Mouse (Mus musculus) brown adipose tissue, adult 24 weeks (tissue): ENCODE measurements around the gene Ndp. TPM values are rescaled to one million over a fixed set of nuclear protein-coding genes. Genes with fewer than 3 reads are reported as not detected.

ENCODE experiments used
- H3K27ac ChIP-seq: fragments of 200-500 bp; replicated peaks from 2 replicates; pipeline ENCODE4 v1.5.1; 2012; ENCODE audit warnings: low read depth, mild to moderate bottlenecking, low read length
- H3K4me1 ChIP-seq: fragments of 200-500 bp; 2 replicates; pipeline ENCODE4 v1.6.1; 2012; ENCODE audit warnings: low read length, mixed read lengths; ENCODE audit not compliant: control insufficient read depth, insufficient read depth, insufficient read length
- H3K4me3 ChIP-seq: fragments of 200-500 bp; 2 replicates; pipeline ENCODE4 v1.5.1; 2012; ENCODE audit warnings: low read depth, mild to moderate bottlenecking, low read length, moderate library complexity; ENCODE audit not compliant: insufficient read depth
- polyA plus RNA-seq: library from polyadenylated mRNA; stranded (reverse); fragments of >200 nt; gene quantifications from 2 replicates; pipeline ENCODE4 v1.2.4, GENCODE M21; 2012; ENCODE audit not compliant: missing spikeins, insufficient read depth, insufficient read length

Gene Ndp
- polyA plus RNA-seq, result not detected in 2 replicates

GRCm38 (mm10) chrX:16911241-16911873, at the start of gene Ndp:
Gene Ndp, minus strand, starts transcription at chrX:16911774.
- H3K27ac ChIP-seq, result no peak within 1 kb of the TSS
- H3K4me3 ChIP-seq, result no peak within 1 kb of the TSS
- no peaks in the 10 kb centered on the region for H3K4me1 ChIP-seq

- Histone ChIP-seq H3K27ac (no peak overlapping the region), H3K4me1 (no peaks in the 10 kb centered on the region), H3K4me3 (no peak overlapping the region)
Measured at GRCm38 (mm10) chrX:16954767-16955166, 43.2 kb upstream of the Ndp start.

DNA sequence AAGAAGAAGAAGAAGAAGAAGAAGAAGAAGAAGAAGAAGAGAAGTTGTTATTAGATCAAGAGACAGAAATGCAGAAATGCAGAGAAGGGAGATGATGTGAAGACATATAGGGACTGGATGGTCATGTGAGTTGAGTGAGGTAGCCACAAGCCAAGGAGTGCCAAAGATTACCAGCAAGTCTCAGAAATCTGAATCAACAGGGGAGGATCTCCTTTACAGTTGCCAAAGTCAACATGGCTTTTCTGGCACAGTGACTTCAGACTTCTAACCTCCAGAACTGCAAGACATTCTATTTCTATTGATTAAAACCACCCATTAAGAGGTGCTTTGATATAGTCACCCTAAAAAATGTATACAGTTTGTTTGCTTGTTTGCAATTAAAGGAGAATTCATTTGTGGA, 6.4 kb upstream of the Ndp start:
- H3K27ac ChIP-seq, result no peak overlapping the region
- H3K4me1 ChIP-seq, result no peaks in the 10 kb centered on the region
- no peak overlapping the region for H3K4me3 ChIP-seq

DNA sequence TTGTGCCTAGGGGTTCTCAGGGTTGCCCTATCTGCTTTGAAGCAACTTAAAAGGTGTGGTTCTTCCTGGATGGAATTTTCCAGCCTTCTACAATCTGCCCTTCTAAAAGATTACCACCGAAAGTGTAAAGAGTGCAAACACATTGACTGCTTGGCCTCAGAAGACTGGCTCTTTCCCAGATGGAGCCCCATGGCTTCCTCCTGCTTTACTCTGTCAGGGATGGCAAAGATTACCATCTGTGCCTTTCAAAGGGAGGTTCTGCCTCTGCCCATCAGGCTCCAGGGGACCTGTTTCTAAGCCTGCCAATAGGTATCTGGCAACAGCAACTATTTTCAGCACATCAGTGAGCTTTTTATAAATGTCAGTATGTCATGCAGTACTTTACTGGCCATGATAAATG, 1.5 kb upstream of the Ndp start:
- Histone ChIP-seq H3K4me3 (no peak overlapping the region), H3K27ac (no peak overlapping the region), H3K4me1 (no peaks in the 10 kb centered on the region)

- no peak overlapping the region for H3K4me3 ChIP-seq
Measured at GRCm38 (mm10) chrX:16911911-16912310, 337 bp upstream of the Ndp start.

GRCm38 (mm10) chrX:16910211-16911095, 1.1 kb downstream of the Ndp start:
- Histone ChIP-seq H3K4me1 (no peaks in the 10 kb centered on the region), H3K27ac (no peak overlapping the region), H3K4me3 (no peak overlapping the region)

More at GRCm38 (mm10) chrX:16911911-16912310, 337 bp upstream of the Ndp start:
- Histone ChIP-seq H3K4me1 (no peaks in the 10 kb centered on the region), H3K27ac (no peak overlapping the region)

- H3K4me1 ChIP-seq, result no peaks in the 10 kb centered on the region
- H3K4me3 ChIP-seq, result no peak overlapping the region
- no peak overlapping the region for H3K27ac ChIP-seq
Measured at GRCm38 (mm10) chrX:16908652-16909051, 2.9 kb downstream of the Ndp start.

GRCm38 (mm10) chrX:16907554-16907953, 4.0 kb downstream of the Ndp start:
- Histone ChIP-seq H3K4me1 (no peaks in the 10 kb centered on the region), H3K27ac (no peak overlapping the region), H3K4me3 (no peak overlapping the region)

DNA sequence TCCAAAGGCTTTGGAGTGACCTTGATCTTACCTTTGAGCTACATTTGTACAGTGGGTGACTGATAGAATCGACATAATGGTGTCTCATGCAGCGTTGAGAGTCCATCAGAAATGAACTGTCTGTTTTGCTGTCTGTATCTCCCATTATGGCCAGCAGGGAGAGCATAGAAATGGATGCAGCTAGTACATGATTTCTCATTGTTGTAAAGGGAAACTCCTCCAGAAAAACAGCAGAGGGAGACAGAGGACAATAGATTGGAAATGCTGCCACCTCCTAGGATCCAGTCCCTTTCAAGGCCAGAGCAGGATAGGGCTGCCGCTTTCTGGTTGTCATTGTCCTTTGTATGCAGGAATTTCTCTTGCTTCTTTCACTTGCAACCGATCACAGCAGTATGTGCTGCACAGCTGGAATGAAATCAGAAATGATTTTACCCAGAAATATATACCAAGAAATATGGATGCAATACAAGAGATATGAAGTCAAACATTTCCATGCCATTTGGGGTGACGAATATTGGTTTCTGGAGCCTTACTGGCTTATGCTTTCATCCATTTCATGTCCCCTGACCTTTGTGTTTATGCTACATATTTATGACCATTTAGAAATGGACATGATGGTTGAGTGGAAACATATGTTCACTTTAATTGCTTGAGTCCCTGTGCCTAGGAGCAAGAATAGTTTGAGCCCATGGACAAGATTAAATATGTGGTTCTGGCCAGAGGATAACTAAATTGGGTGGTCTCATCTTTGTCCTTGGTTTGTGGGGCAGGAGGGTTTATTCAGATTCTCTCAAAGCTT, 17.0 kb downstream of the Ndp start:
- Histone ChIP-seq H3K27ac (no peak overlapping the region), H3K4me3 (no peak overlapping the region), H3K4me1 (no peaks in the 10 kb centered on the region)

- H3K4me3 ChIP-seq, result no peak overlapping the region
- no peaks in the 10 kb centered on the region for H3K4me1 ChIP-seq
- no peak overlapping the region for H3K27ac ChIP-seq
Measured at GRCm38 (mm10) chrX:16867640-16868314, 43.8 kb downstream of the Ndp start.

DNA sequence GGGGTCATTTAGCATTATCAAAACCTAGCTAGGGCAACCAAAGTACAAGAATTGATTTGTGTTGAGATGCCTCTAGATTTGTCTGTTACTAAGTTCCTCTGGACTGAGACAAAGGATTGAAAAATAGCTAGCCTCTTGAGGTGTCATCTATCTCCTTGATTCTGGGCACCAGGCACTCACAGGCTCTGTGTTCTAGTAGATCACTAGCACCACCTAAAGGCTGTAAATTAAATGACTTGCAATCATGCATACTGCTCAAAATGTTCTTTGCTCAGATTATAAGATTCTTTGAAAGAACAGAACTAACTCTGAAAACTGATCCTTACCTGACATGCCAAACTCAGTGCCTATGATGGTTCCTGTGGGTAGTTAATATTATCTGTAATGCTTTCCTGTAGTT, 51.3 kb downstream of the Ndp start:
- Histone ChIP-seq H3K4me3 (no peak overlapping the region), H3K27ac (no peak overlapping the region), H3K4me1 (no peaks in the 10 kb centered on the region)

DNA sequence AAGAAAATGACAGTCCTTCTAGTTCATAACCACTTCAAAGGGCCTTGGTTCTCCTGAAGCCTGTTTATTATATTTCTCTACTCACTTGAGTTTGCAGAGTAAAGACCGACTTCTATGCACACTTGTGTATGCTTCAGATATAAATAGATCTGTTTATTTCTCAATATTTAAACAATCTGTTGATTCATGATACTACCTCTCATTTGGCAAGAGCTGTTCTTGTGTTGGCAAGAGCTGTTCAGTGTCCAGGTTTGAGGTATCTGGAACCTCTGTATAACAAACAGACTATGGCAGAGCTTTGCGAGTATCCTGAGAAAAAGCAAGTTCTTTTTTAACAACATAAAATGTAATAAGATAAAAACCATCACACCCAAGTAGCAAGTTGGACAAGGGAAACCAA, 65.5 kb downstream of the Ndp start:
- H3K4me1 ChIP-seq, result no peaks in the 10 kb centered on the region
- H3K27ac ChIP-seq, result no peak overlapping the region
- H3K4me3 ChIP-seq, result no peak overlapping the region

- Histone ChIP-seq H3K27ac (no peak overlapping the region), H3K4me1 (no peaks in the 10 kb centered on the region), H3K4me3 (no peak overlapping the region)
Measured at GRCm38 (mm10) chrX:16841443-16841842, 70.1 kb downstream of the Ndp start.

DNA sequence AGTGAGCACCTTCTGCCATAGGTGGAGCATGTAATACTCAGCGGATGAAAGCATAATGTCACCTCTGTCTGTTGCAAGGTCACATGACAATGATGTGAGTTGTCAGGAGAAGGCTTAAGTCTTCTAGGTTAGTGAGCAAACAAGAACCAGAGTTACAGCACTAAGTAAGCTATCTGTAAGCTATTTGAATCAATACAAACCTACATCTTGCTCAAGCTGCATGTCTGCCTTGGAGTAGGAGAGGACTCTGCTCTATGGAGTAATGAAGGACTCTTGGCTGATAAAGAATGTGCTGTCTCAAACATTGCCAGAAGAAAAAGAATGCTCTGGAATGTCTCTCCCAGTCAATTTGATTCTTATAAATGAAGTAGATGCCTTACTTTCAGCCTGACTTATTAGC, 74.3 kb downstream of the Ndp start:
- Histone ChIP-seq H3K27ac (no peak overlapping the region), H3K4me3 (no peak overlapping the region), H3K4me1 (no peaks in the 10 kb centered on the region)
